In the genomic region with DNA sequence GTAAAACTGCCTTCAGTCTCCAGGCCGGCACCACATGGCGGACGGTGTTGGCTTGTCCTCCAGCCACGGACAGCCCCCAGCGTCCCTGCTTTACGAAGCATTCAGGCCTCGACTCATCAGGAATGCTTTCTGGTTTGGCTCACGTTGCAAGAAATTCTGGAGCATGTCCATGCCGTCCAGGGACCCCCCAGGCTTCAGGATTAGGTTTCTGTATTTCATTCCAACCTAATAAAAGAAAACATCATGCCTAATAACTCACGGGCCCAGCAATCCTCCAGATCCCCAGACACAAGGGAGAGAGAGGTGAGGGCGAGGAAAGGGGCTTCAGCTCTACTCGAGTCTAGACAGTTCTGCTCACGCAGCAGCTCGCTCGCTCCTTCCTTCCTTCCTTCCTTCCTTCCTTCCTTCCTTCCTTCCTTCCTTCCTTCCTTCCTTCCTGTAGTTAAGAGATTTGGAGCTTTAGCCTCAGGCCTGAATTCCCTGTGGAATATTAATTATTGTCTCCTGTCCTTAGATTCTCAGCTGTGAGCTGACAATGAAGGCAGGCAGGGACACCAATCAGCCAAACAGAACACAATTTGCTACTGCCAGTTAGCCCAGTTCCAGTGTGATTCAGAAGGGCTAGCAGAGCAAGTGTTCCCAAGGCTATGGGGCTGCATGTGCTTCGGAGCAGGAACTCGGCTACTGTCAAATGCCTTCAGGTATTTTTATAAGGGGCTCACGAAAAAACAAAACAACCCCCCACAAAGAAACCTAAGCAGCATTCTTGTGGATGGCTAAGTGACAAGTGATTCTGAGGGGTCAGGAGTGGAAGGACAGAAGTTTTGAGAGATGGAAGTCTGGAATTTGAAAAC, we compare ENCODE assay signal across 8 mouse cellular contexts.
DNase-seq lines count a peak whose midpoint lies in the region; ATAC-seq and TF ChIP-seq lines count a peak whose summit lies in the region.

No protein-coding gene starts in this region.

- H3K4me2 ChIP-seq in liver, embryonic 11.5 days: no peak overlapping the region
- H3K4me2 ChIP-seq in hindbrain, embryonic 14.5 days (replicated peaks): no peak overlapping the region
- H3K4me2 ChIP-seq in myocyte (ENCODE audit: low read depth): peak overlapping the region; percentile 87

- WGBS in liver, embryonic 11.5 days: 74% methylated on average over 18 of the region's 18 CpGs
- 47% methylated on average over 18 of the region's 18 CpGs for WGBS in hindbrain, embryonic 14.5 days

- H3K9me3 ChIP-seq in liver, embryonic 11.5 days (ENCODE audit: control insufficient read depth, low read length): no peaks in the 10 kb centered on the region
- H3K9me3 ChIP-seq in hindbrain, embryonic 14.5 days (ENCODE audit: control insufficient read depth, low read length): peaks cover 1% of the 10 kb centered on the region; the same call in 1 of the 2 replicates

- no peaks in the 10 kb centered on the region for H3K79me2 ChIP-seq in myocyte (ENCODE audit: control insufficient read depth, insufficient read depth)

- H3K4me3 ChIP-seq in liver, embryonic 11.5 days (ENCODE audit: low read depth, low read length): no peak overlapping the region
- H3K4me3 ChIP-seq in hindbrain, embryonic 14.5 days (replicated peaks; ENCODE audit: low read length): no peak overlapping the region
- H3K4me3 ChIP-seq in myocyte: peak overlapping the region; percentile 0

- peak; percentile 45 to 70 for DNase-seq in cerebellum, postnatal 10 days
- DNase-seq in liver: peak; percentile 23
- no peak for DNase-seq in liver, embryonic 11.5 days (ENCODE audit: low spot score)
- DNase-seq in hindbrain, embryonic 14.5 days (ENCODE audit: low spot score): no peak
- no peak for DNase-seq in right cerebral cortex, postnatal 4 days
- DNase-seq in thymus, postnatal 25 days: no peak

- no peak overlapping the region for H3K27ac ChIP-seq in liver, embryonic 11.5 days (ENCODE audit: low read depth, low read length)
- no peak overlapping the region for H3K27ac ChIP-seq in hindbrain, embryonic 14.5 days

- ATAC-seq in cerebellum, adult (ENCODE audit: insufficient number of reproducible peaks, low FRiP score, low TSS enrichment): no peak
- ATAC-seq in liver, embryonic 11.5 days (replicated peaks; ENCODE audit: low FRiP score): no peak
- peak; percentile 43; the same call in 1 of the 2 replicates for ATAC-seq in hindbrain, embryonic 14.5 days (ENCODE audit: low FRiP score)

- peaks cover 6% of the 10 kb centered on the region for H3K4me1 ChIP-seq in liver, embryonic 11.5 days (replicated peaks; ENCODE audit: control insufficient read depth, insufficient read depth, low read length)
- H3K4me1 ChIP-seq in hindbrain, embryonic 14.5 days (replicated peaks; ENCODE audit: control insufficient read depth, insufficient read depth, low read length): no peaks in the 10 kb centered on the region

- H3ac ChIP-seq in myocyte (ENCODE audit: control insufficient read depth, insufficient read length): no peak overlapping the region

- no peak overlapping the region for H3K9ac ChIP-seq in liver, embryonic 11.5 days (ENCODE audit: low read depth, low read length)
- no peak overlapping the region for H3K9ac ChIP-seq in hindbrain, embryonic 14.5 days

- H3K36me3 ChIP-seq in liver, embryonic 11.5 days (ENCODE audit: control insufficient read depth, insufficient read depth, low read length): no peaks in the 10 kb centered on the region; the same call in 1 of the 2 replicates
- peaks cover 17% of the 10 kb centered on the region for H3K36me3 ChIP-seq in hindbrain, embryonic 14.5 days (replicated peaks; ENCODE audit: control insufficient read depth, insufficient read depth)
- H3K36me3 ChIP-seq in myocyte (ENCODE audit: control insufficient read depth, insufficient read depth): no peaks in the 10 kb centered on the region

- TF ChIP-seq POLR2A in myocyte (IDR thresholded peaks at IDR 0.05; ENCODE audit: insufficient read length, low read depth): peak; percentile 39

- no peaks in the 10 kb centered on the region for H3K27me3 ChIP-seq in liver, embryonic 11.5 days (replicated peaks; ENCODE audit: control insufficient read depth, insufficient read depth, low read length)
- H3K27me3 ChIP-seq in hindbrain, embryonic 14.5 days (ENCODE audit: control insufficient read depth, insufficient read depth, low read length): peaks cover 10% of the 10 kb centered on the region; the same call in 1 of the 2 replicates
- no peaks in the 10 kb centered on the region for H3K27me3 ChIP-seq in myocyte (ENCODE audit: control insufficient read depth, insufficient read depth, insufficient read length)

TF ChIP-seq in myocyte, 11 proteins besides CTCF, POLR2A, EP300 and RAD21:
- peak in 1 of 3 experiments; percentile 17 for TF ChIP-seq MYOG (IDR thresholded peaks at IDR 0.05; ENCODE audit: control insufficient read depth in 1 of 3, insufficient read depth in 1 of 3, insufficient read length in 2 of 3, low read depth in 2 of 3)
- peak; percentile 1 for TF ChIP-seq E2F4 (IDR thresholded peaks at IDR 0.05; ENCODE audit: insufficient read depth)
- TF ChIP-seq POLR2AphosphoS2 (IDR thresholded peaks at IDR 0.05; ENCODE audit: insufficient read length, low read depth): no peak

Comparison
In these comparisons a context has a peak if more than half of its experiments do, and no peak if none do; other contexts are left out.
1. DNase-seq: peak in cerebellum, postnatal 10 days (2 of 2) and liver (single experiment); none in liver, embryonic 11.5 days (single experiment), hindbrain, embryonic 14.5 days (single experiment), right cerebral cortex, postnatal 4 days (single experiment) and thymus, postnatal 25 days (single experiment).